Mouse (Mus musculus) ES-Bruce4 (cell line): ENCODE measurements around the gene Tubg2. TPM values are rescaled to one million over a fixed set of nuclear protein-coding genes. Genes with fewer than 3 reads are reported as not detected.

Experiments used
- H3K27ac ChIP-seq: 2 replicates; pipeline ENCODE4 v1.5.1; 2012; ENCODE audit warnings: low read length, inconsistent platforms; ENCODE audit not compliant: insufficient read depth
- H3K27me3 ChIP-seq: 2 replicates; pipeline ENCODE4 v1.6.1; 2012; ENCODE audit warnings: mild to moderate bottlenecking, low read length, inconsistent platforms; ENCODE audit not compliant: control insufficient read depth, poor library complexity, insufficient read depth, severe bottlenecking
- H3K36me3 ChIP-seq: 2 replicates; pipeline ENCODE4 v1.6.1; 2012; ENCODE audit warnings: inconsistent platforms, mild to moderate bottlenecking, low read length, moderate library complexity; ENCODE audit not compliant: control insufficient read depth, poor library complexity, insufficient read depth, severe bottlenecking
- H3K4me1 ChIP-seq: one replicate; pipeline ENCODE4 v1.8.1; 2011; ENCODE audit warnings: low read length; ENCODE audit not compliant: control insufficient read depth, insufficient read depth
- H3K4me3 ChIP-seq: 2 replicates; pipeline ENCODE4 v1.5.1; 2011; ENCODE audit warnings: low read depth, mild to moderate bottlenecking, low read length
- H3K9ac ChIP-seq: 2 replicates; pipeline ENCODE4 v1.6.1; 2012; ENCODE audit warnings: low read depth, mild to moderate bottlenecking, inconsistent platforms; ENCODE audit not compliant: poor library complexity, severe bottlenecking
- H3K9me3 ChIP-seq: replicated peaks from 2 replicates; pipeline ENCODE4 v1.6.1; 2012; ENCODE audit warnings: mild to moderate bottlenecking, low read length, inconsistent platforms; ENCODE audit not compliant: control insufficient read depth, poor library complexity, insufficient read depth, severe bottlenecking
- CTCF ChIP-seq: IDR thresholded peaks from one replicate; pipeline ENCODE4 v1.8.1; 2011; ENCODE audit warnings: low read depth, low read length
- EP300 ChIP-seq: IDR thresholded peaks from 2 replicates; pipeline ENCODE4 v1.6.1; 2011; ENCODE audit warnings: low read depth, low read length; ENCODE audit not compliant: insufficient read depth
- POLR2A ChIP-seq: IDR thresholded peaks from one replicate; pipeline ENCODE4 v1.8.1; 2011; ENCODE audit warnings: low read length; ENCODE audit not compliant: insufficient read depth
- polyA plus RNA-seq: library from polyadenylated mRNA; stranded (reverse); fragments of >200 nt; gene quantifications from 2 replicates; pipeline ENCODE4 v1.2.4, GENCODE M21; 2011; ENCODE audit warnings: low read depth; ENCODE audit not compliant: missing spikeins, insufficient read depth, insufficient read length

The Tubg2 gene
- polyA plus RNA-seq, 1 experiment, result 1.9 TPM

DNA sequence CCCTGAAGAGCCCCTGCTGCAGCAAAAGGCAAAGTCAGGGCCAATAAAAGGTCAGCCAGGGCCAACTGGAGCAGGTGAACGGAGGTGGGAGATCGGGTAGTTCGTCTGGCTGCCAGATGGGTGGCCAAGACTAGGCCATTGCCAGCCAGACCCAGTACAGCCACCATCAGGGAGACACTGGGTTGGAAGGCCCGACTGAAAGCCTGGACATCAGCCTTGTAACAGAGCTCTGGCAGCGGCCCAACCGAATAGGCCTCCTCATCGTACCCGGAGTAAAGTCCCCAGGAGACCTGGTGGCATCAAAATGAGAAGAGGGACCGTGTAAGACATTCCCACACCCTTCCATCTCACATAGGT is 18.7 kb downstream of the Tubg2 start:
- Histone ChIP-seq H3K27me3 (peaks cover 12% of the 10 kb centered on the region), H3K27ac (no peak overlapping the region), H3K4me3 (no peak overlapping the region), H3K9ac (no peak overlapping the region), H3K36me3 (no peaks in the 10 kb centered on the region), H3K9me3 (no peaks in the 10 kb centered on the region), H3K4me1 (no peaks in the 10 kb centered on the region)
- TF ChIP-seq CTCF (no peak), EP300 (no peak), POLR2A (no peak)

DNA sequence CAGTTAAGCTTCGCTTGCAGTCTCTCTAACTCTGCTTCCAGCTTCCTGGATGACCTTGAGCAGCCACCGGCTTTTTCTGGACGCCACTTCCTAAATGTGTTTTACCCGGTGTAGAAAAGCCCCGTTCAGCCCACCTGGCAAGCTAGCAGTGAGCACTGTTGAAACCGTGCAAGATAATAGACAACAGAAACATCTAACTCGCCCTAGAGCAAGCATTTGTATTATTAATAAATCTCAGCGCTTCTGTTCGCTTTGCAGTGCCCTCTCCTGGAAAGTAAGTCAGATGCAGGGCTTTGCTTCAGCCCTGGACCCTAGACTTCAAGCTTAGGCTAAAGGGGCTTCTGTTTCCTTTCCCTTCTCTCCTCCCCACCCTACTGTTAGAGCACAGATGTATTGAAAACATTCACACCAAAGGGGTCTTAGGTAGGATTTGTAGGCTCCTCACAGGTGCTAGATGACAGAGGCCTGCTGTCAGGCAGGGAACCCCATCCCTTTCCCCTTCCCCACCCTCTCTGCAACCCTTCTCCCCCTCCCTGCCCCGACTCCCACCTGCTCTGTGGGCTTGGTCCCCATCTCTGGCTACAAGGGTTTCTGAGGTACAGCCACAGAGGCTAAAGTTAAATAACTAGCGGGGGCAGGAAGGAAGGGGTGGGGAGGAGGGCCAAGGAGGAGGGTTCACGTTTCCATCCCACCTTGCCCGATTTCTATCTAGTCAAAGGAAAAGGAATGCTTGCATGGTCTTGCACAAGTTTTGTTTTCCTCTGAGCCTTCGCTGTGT is 19.3 kb downstream of the Tubg2 start, which contains the start of gene Ccr10:
Ccr10 (minus strand) TSS at position 593 of the 778 bp plus-strand sequence.
- Histone ChIP-seq H3K4me3 (peak within 1 kb of the TSS; percentile 52), H3K4me1 (no peaks in the 10 kb centered on the region), H3K9ac (no peak within 1 kb of the TSS), H3K27ac (no peak within 1 kb of the TSS), H3K27me3 (peaks cover 9% of the 10 kb centered on the region), H3K36me3 (no peaks in the 10 kb centered on the region), H3K9me3 (no peaks in the 10 kb centered on the region)
- TF ChIP-seq CTCF (peak; percentile 5), EP300 (no peak)

DNA sequence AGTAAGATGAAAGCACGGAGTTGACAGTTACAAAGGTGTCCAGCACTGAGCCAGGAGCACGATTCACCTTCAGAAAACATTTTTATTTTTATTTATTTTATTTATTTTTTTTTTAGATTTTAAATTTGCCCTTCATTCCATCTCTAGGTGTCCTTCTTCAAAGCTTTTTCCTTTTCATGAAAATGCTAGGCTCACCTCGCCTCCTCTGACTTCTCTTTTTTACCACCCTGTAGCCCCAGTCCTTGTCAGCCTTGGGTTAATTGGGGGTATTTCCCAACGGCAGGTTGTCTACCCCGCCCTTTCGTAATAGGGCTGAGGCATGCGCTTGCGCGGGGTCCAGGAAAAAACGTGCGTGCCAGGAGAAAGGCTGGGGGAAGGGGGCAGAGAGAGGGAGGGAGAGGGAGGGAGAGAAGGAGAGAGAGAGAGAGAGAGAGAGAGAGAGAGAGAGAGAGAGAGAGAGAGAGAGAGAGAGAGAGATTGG is 20.0 kb downstream of the Tubg2 start:
- no peaks in the 10 kb centered on the region for H3K4me1 ChIP-seq
- TF ChIP-seq CTCF (no peak), POLR2A (no peak), EP300 (no peak)
- no peak overlapping the region for H3K4me3 ChIP-seq
- H3K9ac ChIP-seq, result no peak overlapping the region
- no peak overlapping the region for H3K27ac ChIP-seq
- H3K36me3 ChIP-seq, result no peaks in the 10 kb centered on the region
- H3K27me3 ChIP-seq, result peaks cover 4% of the 10 kb centered on the region; the same call in 1 of the 2 replicates
- no peaks in the 10 kb centered on the region for H3K9me3 ChIP-seq

DNA sequence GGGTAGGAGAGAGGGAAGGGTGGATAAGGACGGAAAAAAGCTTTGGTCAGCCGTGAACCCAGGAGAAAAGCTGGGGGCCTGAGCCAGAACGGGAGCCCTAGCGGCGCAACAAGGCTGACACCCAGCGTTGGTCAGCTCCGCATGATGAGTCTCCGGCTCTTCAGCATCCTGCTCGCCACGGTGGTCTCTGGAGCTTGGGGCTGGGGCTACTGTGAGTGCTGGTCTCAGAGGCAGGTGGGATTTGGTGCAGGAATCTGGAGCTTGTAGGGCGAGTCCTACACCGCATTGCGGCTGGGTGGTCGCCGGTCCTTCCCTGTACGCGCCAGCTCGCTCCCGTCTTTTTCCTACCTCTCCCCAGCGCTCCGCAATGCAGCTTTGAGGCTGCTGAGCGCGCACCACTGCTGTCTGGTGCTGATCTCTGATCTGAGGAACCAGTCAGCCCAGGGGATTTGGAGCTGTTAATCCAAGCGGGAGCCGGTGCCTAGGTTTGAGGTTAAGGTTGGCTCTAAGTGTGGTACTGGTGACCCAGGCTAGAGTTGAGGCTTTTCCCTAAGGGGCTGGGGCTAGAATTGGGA is 20.5 kb downstream of the Tubg2 start:
- H3K4me1 ChIP-seq, result no peaks in the 10 kb centered on the region
- H3K36me3 ChIP-seq, result no peaks in the 10 kb centered on the region
- H3K4me3 ChIP-seq, result peak overlapping the region; percentile 52
- no peaks in the 10 kb centered on the region for H3K9me3 ChIP-seq
- TF ChIP-seq CTCF (peak; percentile 40), EP300 (no peak)
- no peak overlapping the region for H3K27ac ChIP-seq
- H3K9ac ChIP-seq, result no peak overlapping the region
- H3K27me3 ChIP-seq, result peaks cover 4% of the 10 kb centered on the region; the same call in 1 of the 2 replicates

DNA sequence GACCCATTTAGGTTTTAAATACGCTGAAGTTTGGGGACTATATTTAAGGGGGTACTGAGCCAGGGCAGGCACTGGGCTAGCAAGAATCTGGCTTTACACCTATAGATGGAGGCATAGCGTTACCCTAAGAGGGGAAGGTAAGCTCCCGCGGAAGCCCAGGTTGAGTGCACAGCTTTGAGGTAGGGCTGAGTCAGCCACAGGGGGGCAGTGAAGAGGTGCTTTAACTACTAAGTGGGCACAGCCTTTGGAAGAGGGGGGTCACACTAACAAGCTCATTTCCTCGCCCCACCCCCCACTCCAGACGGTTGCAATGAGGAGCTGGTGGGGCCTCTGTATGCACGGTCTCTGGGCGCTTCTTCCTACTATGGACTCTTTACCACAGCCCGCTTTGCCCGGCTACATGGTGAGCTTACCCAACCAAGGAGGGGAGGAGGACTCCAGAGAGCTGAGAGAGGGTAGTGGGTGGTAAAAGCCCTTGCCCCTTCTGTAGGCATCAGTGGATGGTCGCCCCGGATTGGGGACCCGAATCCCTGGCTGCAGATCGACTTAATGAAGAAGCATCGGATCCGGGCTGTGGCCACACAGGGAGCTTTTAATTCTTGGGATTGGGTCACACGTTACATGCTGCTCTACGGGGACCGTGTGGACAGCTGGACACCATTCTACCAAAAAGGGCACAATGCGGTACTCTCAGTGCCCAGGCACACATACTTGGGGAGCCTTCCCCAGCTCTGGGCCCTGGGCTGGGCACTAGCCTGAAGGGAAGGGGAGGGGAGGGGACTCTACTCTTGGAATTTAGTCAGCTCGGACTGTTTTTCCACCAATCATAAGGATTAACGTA is 21.4 kb downstream of the Tubg2 start:
- no peak for TF ChIP-seq EP300
- peak; percentile 73 for TF ChIP-seq CTCF
- Histone ChIP-seq H3K4me3 (no peak overlapping the region), H3K36me3 (no peaks in the 10 kb centered on the region), H3K9me3 (no peaks in the 10 kb centered on the region), H3K27me3 (peaks cover 4% of the 10 kb centered on the region; the same call in 1 of the 2 replicates), H3K27ac (no peak overlapping the region), H3K9ac (no peak overlapping the region), H3K4me1 (no peaks in the 10 kb centered on the region)
